11 mouse cellular contexts compared by ENCODE assay signal in the genomic region with DNA sequence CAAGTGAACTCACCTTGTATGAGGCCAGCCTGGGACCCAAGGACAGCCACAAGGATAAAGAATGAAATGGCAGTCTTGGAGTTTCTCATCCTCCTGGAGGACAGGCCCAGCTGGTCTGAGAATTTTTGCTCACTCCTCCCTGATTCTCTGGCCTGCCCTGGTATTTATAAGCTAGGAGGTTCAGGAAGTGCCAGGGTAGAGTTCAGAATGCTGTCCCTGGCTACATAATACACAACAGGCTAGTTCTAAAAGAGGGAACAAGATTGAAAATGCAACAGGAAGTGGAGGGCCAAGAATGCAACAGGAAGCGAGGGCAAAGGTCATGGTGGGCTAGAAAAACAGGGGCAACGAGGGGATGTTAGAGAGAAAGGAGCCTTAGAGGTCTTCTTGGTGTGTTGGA. TPM values are rescaled to one million over a fixed set of nuclear protein-coding genes. Genes with fewer than 3 reads are reported as not detected.
DNase-seq lines count a peak whose midpoint lies in the region; ATAC-seq and TF ChIP-seq lines count a peak whose summit lies in the region.
"Had no signal": no experiment of that assay in that cellular context is flagged by ENCODE, and none has a peak within 500 bp of the region (broad histone marks: within the 10 kb centered on the region; RNA-seq: fewer than 3 reads in every experiment).

A gene (minus strand): TSS at position 235 of the 400 bp plus-strand sequence.

- ATAC-seq in liver, embryonic 12.5 days, result no peak
- no peak for ATAC-seq in erythroblast, adult 5-6 weeks (replicated peaks; ENCODE audit: low FRiP score, poor library complexity, severe bottlenecking)
- peak; percentile 82 for ATAC-seq in monocyte, adult 5-6 weeks (replicated peaks; ENCODE audit: insufficient number of reproducible peaks, low FRiP score, low TSS enrichment, poor library complexity, severe bottlenecking)
- ATAC-seq: hindbrain, embryonic 16.5 days had no signal

- DNase-seq in adrenal gland, adult 2 months, result no peak
- DNase-seq in adrenal gland, postnatal 25 days, result no peak
- no peak for DNase-seq in liver, adult 2 months (ENCODE audit: extremely low read depth, low read depth, low spot score)
- no peak for DNase-seq in left cerebral cortex, adult 8-10 months (ENCODE audit: low spot score in 2 of 2)
- DNase-seq in retina, postnatal 1 day, result no peak

- 61% methylated on average over 2 of the region's 2 CpGs for WGBS in liver, adult 2 months
- WGBS in liver, embryonic 12.5 days (ENCODE audit: insufficient replicate concordance), result 24% methylated on average over 2 of the region's 2 CpGs

- no peaks in the 10 kb centered on the region; the same call in 1 of the 2 replicates for H3K4me1 ChIP-seq in liver, adult 2 months (ENCODE audit: control insufficient read depth, insufficient read depth, low read length)
- H3K4me1 ChIP-seq in liver, embryonic 12.5 days, result no peaks in the 10 kb centered on the region

- no peak within 1 kb of the TSS for H3K4me2 ChIP-seq in liver, embryonic 12.5 days
- H3K4me2 ChIP-seq: lung, embryonic 15.5 days had no signal

- no peaks in the 10 kb centered on the region for H3K79me2 ChIP-seq in liver, adult 2 months (ENCODE audit: control insufficient read depth, insufficient read depth, low read length)

- peak within 1 kb of the TSS; percentile 48; the same call in 1 of the 2 replicates for H3K27ac ChIP-seq in liver, adult 2 months (replicated peaks; ENCODE audit: insufficient read depth, low read depth, low read length)
- no peak within 1 kb of the TSS for H3K27ac ChIP-seq in liver, embryonic 12.5 days
- H3K27ac ChIP-seq: lung, embryonic 15.5 days had no signal

- H3K9ac ChIP-seq in liver, adult 2 months (ENCODE audit: low read depth, low read length), result peak within 1 kb of the TSS; percentile 38; the same call in 1 of the 2 replicates
- H3K9ac ChIP-seq in liver, embryonic 12.5 days, result no peak within 1 kb of the TSS
- H3K9ac ChIP-seq: lung, embryonic 15.5 days had no signal

- TF ChIP-seq POLR2A in liver, adult 2 months (IDR thresholded peaks at IDR 0.05; ENCODE audit: extremely low read depth, insufficient read depth, low read length), result no peak

- TF ChIP-seq CTCF in liver, adult 2 months (IDR thresholded peaks at IDR 0.05; ENCODE audit: low read depth, low read length), result no peak

- no peaks in the 10 kb centered on the region for H3K27me3 ChIP-seq in liver, adult 2 months (ENCODE audit: control insufficient read depth, insufficient read depth, low read length)
- H3K27me3 ChIP-seq in liver, embryonic 12.5 days (replicated peaks), result no peaks in the 10 kb centered on the region
- H3K27me3 ChIP-seq: lung, embryonic 15.5 days had no signal

- no peaks in the 10 kb centered on the region for H3K9me3 ChIP-seq in liver, embryonic 12.5 days (replicated peaks)
- H3K9me3 ChIP-seq: lung, embryonic 15.5 days had no signal

- peak within 1 kb of the TSS; percentile 24; the same call in 1 of the 2 replicates for H3K4me3 ChIP-seq in liver, adult 2 months (ENCODE audit: insufficient read depth, low read depth, low read length)
- H3K4me3 ChIP-seq in liver, embryonic 12.5 days, result no peak within 1 kb of the TSS
- H3K4me3 ChIP-seq: erythroblast, embryonic 14.5 days; lung, embryonic 15.5 days had no signal

- H3K36me3 ChIP-seq in liver, adult 2 months (ENCODE audit: control insufficient read depth, insufficient read depth, low read length), result no peaks in the 10 kb centered on the region
- H3K36me3 ChIP-seq in liver, embryonic 12.5 days, result no peaks in the 10 kb centered on the region
- H3K36me3 ChIP-seq: lung, embryonic 15.5 days had no signal

RNA-seq across cellular contexts. Expression of the gene that starts here (rescaled TPM):
- 10 to 100 TPM; 13.1 to 33.7 TPM for total RNA-seq in adrenal gland, adult 2 months (2021)
- 3.4 and 3.7 TPM in 2 replicates for polyA plus RNA-seq in adrenal gland, adult 2 months (2012; rRNA removed)
- total RNA-seq in adrenal gland, postnatal 25 days (2021), result 5.9 and 6.0 TPM in 2 replicates
- total RNA-seq in liver, adult 2 months (2014; rRNA removed), result 8.7 and 14.1 TPM in 2 replicates
- 2.5 and 3.3 TPM in 2 replicates for polyA plus RNA-seq in liver, adult 2 months (2012; rRNA removed)
- polyA plus RNA-seq in liver, embryonic 12.5 days (2016; fragmentation: Nextera tagmentation; extraction: Ambion mirVana), result 8.0 and 8.8 TPM in 2 replicates
- total RNA-seq in erythroblast, adult 5-6 weeks (2015; ENCODE audit: low replicate concordance), result 95.3 and 103 TPM in 2 replicates
- total RNA-seq in erythroblast, adult 5-6 weeks (2017; ENCODE audit: low replicate concordance), result 52.1 and 61.0 TPM in 2 replicates
- total RNA-seq in monocyte, adult 5-6 weeks (2017), result 235 to 1,319 TPM (median 1,123 TPM) in 3 replicates
- 10 to 100 TPM in 2 of 4 experiments, 1 to 10 TPM in 1, under 1 TPM in 1; 0.65 to 29.6 (median 13.0) TPM for total RNA-seq in left cerebral cortex, adult 8-10 months (2022)
- polyA plus RNA-seq: erythroblast, embryonic 14.5 days had no signal
